Mouse (Mus musculus): ENCODE results near the gene Tex52. TPM values are rescaled to one million over a fixed set of nuclear protein-coding genes. Genes with fewer than 3 reads are reported as not detected.

The Tex52 gene
- polyA plus RNA-seq (2012; rRNA removed): 0.05 TPM in 1 of 2 replicates, not detected in the other

DNA sequence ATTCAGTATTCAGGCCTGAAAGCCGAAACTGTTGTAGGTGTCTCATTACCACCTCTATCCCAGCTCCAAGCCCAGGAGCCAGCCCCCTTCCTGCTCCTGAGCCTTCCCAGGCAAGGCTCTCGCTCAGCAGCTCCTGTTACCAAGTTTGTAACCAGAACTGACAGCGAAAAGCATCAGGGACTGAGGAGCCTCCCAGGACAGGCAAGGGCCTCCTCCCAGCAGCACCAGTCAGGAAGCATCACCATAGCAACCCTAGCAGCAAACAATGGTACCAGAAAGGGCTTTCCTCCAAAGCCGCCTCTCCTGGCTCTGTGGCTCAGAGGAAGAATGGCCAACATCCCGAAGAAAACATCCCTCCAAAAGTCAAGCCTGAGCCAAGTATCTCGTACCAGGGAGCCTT lies at the start of gene Tex52, which contains the start of gene Gm44596:
Gene Tex52, plus strand, starts transcription at position 265 of the 400 bp plus-strand sequence.
Gene Gm44596, plus strand, starts transcription at position 312 of the 400 bp plus-strand sequence.
- H3K27me3 ChIP-seq (ENCODE audit: control insufficient read depth, insufficient read depth, low read length): no peaks in the 10 kb centered on the region
- H3K36me3 ChIP-seq (ENCODE audit: control insufficient read depth, insufficient read depth, low read length): peaks cover 8% of the 10 kb centered on the region
- no peak within 1 kb of the TSS for H3K27ac ChIP-seq (ENCODE audit: insufficient read depth, low read length)
- no peak within 1 kb of the TSS for H3K4me3 ChIP-seq (ENCODE audit: extremely low read depth, insufficient read depth, insufficient read length)
- TF ChIP-seq CTCF (IDR thresholded peaks at IDR 0.05; ENCODE audit: extremely low read depth, insufficient read depth, insufficient read length, insufficient replicate concordance) (no peak), POLR2A (IDR thresholded peaks at IDR 0.05; ENCODE audit: low read depth, low read length) (no peak)
- peaks cover 5% of the 10 kb centered on the region; the same call in 1 of the 2 replicates for H3K4me1 ChIP-seq (ENCODE audit: control insufficient read depth, insufficient read depth, insufficient read length)
- DNase-seq (ENCODE audit: low read depth in 1 of 2, low spot score in 2 of 2): no peak
- WGBS: 88% methylated on average over 6 of the region's 6 CpGs

DNA sequence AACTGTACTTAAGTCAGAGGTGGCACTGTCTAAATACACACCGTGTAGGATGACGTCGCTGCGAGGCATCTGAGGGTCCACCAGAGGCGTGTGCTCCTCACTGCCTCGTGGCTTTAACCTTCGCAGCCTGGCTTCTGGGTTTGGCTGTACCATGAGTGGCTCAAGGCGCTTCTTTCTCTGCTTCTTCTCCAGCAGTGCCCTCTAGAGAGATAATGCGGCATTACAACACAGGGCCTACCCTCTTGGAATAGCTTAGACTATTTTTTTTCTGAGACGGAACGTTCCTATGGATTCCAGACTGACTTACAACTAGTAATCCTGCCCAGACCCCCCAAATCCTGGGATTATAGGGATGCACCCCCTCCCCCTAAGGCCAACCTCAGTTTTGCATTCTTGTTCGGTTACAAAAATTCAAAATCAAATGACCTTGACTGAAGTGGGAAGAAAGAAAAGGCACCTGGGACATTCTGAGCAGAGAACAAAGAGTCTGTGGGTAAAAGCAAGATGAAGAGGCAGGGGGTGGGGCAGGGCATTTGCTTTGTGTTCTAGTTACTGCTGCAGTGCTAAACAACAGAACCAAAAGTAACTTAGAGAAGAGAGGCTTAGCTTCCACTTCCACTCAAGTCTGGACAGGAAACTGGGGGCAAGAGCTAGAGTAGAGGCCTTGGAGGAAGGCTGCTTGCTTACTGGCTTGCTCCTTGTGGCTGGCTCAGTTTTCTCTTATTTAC lies 40.7 kb upstream of the Tex52 start:
- WGBS: 14% methylated on average over 12 of the region's 12 CpGs
- no peak overlapping the region for H3K27ac ChIP-seq (ENCODE audit: insufficient read depth, low read length)
- H3K4me1 ChIP-seq (ENCODE audit: control insufficient read depth, insufficient read depth, insufficient read length): no peaks in the 10 kb centered on the region; the same call in 1 of the 2 replicates
- no peaks in the 10 kb centered on the region; the same call in 1 of the 2 replicates for H3K36me3 ChIP-seq (ENCODE audit: control insufficient read depth, insufficient read depth, low read length)
- H3K4me3 ChIP-seq (ENCODE audit: extremely low read depth, insufficient read depth, insufficient read length): no peak overlapping the region
- TF ChIP-seq POLR2A (IDR thresholded peaks at IDR 0.05; ENCODE audit: low read depth, low read length) (no peak), CTCF (IDR thresholded peaks at IDR 0.05; ENCODE audit: extremely low read depth, insufficient read depth, insufficient read length, insufficient replicate concordance) (peak; percentile 22; the same call in 1 of the 2 replicates)
- no peaks in the 10 kb centered on the region for H3K27me3 ChIP-seq (ENCODE audit: control insufficient read depth, insufficient read depth, low read length)
- DNase-seq (ENCODE audit: low read depth in 1 of 2, low spot score in 2 of 2): peak; percentile 48 to 58

DNA sequence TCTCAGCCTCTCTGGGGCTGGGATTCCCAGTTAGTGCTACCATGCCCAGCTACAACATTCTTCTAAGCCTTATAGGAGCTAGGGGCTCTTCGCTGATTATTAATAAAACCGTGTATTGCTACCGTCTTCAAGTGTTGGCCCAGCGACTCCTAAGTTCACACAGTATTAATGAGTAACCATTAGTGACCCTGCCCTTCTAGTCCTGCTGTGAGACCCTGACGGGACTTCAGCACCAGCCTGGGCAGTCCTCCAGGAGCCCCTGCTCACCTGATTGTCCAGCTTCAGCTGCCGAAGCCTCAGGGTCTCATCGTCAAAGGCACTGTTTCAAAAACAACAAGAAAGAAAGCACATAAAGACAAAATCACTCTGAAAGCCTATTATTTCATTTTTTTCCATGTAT lies 37.8 kb upstream of the Tex52 start:
- H3K36me3 ChIP-seq (ENCODE audit: control insufficient read depth, insufficient read depth, low read length): no peaks in the 10 kb centered on the region
- H3K27me3 ChIP-seq (ENCODE audit: control insufficient read depth, insufficient read depth, low read length): no peaks in the 10 kb centered on the region
- H3K27ac ChIP-seq (ENCODE audit: insufficient read depth, low read length): no peak overlapping the region
- 94% methylated on average over 7 of the region's 7 CpGs for WGBS
- no peaks in the 10 kb centered on the region; the same call in 1 of the 2 replicates for H3K4me1 ChIP-seq (ENCODE audit: control insufficient read depth, insufficient read depth, insufficient read length)
- TF ChIP-seq POLR2A (IDR thresholded peaks at IDR 0.05; ENCODE audit: low read depth, low read length) (no peak), CTCF (IDR thresholded peaks at IDR 0.05; ENCODE audit: extremely low read depth, insufficient read depth, insufficient read length, insufficient replicate concordance) (no peak)
- no peak overlapping the region for H3K4me3 ChIP-seq (ENCODE audit: extremely low read depth, insufficient read depth, insufficient read length)
- no peak for DNase-seq (ENCODE audit: low read depth in 1 of 2, low spot score in 2 of 2)

DNA sequence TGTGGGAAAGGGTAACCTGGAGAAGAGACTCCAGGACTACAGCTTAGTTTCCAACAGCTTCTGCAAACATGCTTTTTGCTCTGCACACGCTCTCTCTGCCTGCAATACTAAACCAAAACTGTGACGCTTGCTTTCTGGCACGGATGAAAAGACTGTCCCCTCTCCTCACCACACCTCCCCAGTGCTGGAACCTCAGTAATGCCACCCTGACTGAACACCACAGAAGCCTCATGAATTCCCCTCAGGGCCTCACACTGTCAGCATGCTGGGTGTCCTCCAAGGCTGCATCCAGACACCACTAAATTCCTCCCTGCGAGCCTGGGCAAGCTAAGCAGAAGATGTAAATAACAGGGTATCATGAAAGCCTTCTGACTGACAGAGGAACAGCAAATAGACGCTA lies 36.4 kb upstream of the Tex52 start:
- WGBS: 72% methylated on average over 5 of the region's 5 CpGs
- Histone ChIP-seq H3K27ac (ENCODE audit: insufficient read depth, low read length) (no peak overlapping the region), H3K4me3 (ENCODE audit: extremely low read depth, insufficient read depth, insufficient read length) (no peak overlapping the region), H3K36me3 (ENCODE audit: control insufficient read depth, insufficient read depth, low read length) (no peaks in the 10 kb centered on the region), H3K27me3 (ENCODE audit: control insufficient read depth, insufficient read depth, low read length) (no peaks in the 10 kb centered on the region), H3K4me1 (ENCODE audit: control insufficient read depth, insufficient read depth, insufficient read length) (no peaks in the 10 kb centered on the region; the same call in 1 of the 2 replicates)
- TF ChIP-seq POLR2A (IDR thresholded peaks at IDR 0.05; ENCODE audit: low read depth, low read length) (no peak), CTCF (IDR thresholded peaks at IDR 0.05; ENCODE audit: extremely low read depth, insufficient read depth, insufficient read length, insufficient replicate concordance) (no peak)
- no peak for DNase-seq (ENCODE audit: low read depth in 1 of 2, low spot score in 2 of 2)

DNA sequence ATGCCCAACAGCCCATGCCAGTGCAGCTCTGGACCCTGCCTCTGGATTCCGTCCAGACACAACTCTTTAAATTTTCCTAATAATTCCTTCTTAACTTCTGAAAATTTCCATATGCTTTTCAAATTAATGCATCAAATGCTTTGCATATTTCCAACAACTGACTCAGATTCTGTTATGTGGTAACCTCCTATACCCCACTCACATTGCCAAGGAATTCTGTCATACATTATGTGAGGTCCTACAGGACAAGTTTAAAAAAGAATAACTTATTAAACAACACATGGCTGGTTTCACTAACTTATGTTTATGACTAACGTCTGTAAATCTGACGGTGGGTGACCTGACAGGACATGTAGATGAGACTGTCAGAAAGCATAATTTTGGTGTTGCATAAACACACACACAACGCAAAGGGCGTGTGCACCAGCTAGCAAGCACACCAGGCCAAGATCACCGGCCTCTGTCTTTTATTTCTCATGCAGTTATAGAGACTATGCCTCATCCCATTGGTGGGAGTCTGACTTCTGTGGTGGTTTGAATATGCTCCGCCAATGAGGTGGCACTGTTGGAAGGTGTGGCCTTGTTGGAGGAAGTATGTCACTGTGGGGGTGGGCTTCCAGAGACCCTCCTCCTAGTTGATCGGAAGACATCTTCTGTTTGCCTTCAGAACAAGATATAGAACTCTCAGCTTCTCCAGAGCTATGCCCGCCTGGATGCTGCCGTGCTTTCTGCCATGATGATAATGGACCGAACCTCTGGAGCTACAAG lies 33.1 kb upstream of the Tex52 start:
- no peaks in the 10 kb centered on the region for H3K36me3 ChIP-seq (ENCODE audit: control insufficient read depth, insufficient read depth, low read length)
- no peaks in the 10 kb centered on the region for H3K4me1 ChIP-seq (ENCODE audit: control insufficient read depth, insufficient read depth, insufficient read length)
- no peaks in the 10 kb centered on the region for H3K27me3 ChIP-seq (ENCODE audit: control insufficient read depth, insufficient read depth, low read length)
- no peak for DNase-seq (ENCODE audit: low read depth in 1 of 2, low spot score in 2 of 2)
- 90% methylated on average over 11 of the region's 11 CpGs for WGBS
- no peak overlapping the region for H3K27ac ChIP-seq (ENCODE audit: insufficient read depth, low read length)
- H3K4me3 ChIP-seq (ENCODE audit: extremely low read depth, insufficient read depth, insufficient read length): no peak overlapping the region
- TF ChIP-seq CTCF (IDR thresholded peaks at IDR 0.05; ENCODE audit: extremely low read depth, insufficient read depth, insufficient read length, insufficient replicate concordance): no peak
- TF ChIP-seq POLR2A (IDR thresholded peaks at IDR 0.05; ENCODE audit: low read depth, low read length): no peak

DNA sequence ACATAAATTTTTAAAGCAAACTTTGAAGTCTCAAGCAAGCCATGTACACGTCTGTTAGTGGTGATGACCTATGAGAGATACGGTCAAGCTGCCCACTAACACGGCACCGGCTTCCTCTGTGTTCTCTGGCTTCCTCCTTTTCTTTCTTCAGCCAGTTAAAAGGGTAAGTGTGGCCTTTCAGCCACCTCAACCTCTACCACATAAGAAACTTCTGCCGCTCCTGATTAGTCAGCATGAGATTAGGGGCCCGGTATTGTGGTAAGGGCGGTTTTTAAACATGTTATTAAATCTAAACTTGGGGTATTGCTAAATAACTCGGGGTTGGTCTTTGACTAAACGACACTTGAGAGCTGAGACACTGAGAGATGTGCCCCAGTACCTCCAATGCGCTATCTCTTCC lies 29.6 kb upstream of the Tex52 start:
- H3K4me3 ChIP-seq (ENCODE audit: extremely low read depth, insufficient read depth, insufficient read length): no peak overlapping the region
- no peaks in the 10 kb centered on the region; the same call in 1 of the 2 replicates for H3K4me1 ChIP-seq (ENCODE audit: control insufficient read depth, insufficient read depth, insufficient read length)

More for the DNA sequence above, 29.6 kb upstream of the Tex52 start:
- no peaks in the 10 kb centered on the region for H3K36me3 ChIP-seq (ENCODE audit: control insufficient read depth, insufficient read depth, low read length)
- WGBS: 16% methylated on average over 10 of the region's 10 CpGs
- DNase-seq (ENCODE audit: low read depth in 1 of 2, low spot score in 2 of 2): no peak
- no peak overlapping the region for H3K27ac ChIP-seq (ENCODE audit: insufficient read depth, low read length)
- TF ChIP-seq POLR2A (IDR thresholded peaks at IDR 0.05; ENCODE audit: low read depth, low read length): no peak
- TF ChIP-seq CTCF (IDR thresholded peaks at IDR 0.05; ENCODE audit: extremely low read depth, insufficient read depth, insufficient read length, insufficient replicate concordance): no peak
- no peaks in the 10 kb centered on the region for H3K27me3 ChIP-seq (ENCODE audit: control insufficient read depth, insufficient read depth, low read length)

All from spleen, adult 2 months (tissue).